Mouse (Mus musculus) CD4-positive, CD25-positive, alpha-beta regulatory T cell, adult 2 months (primary cell): Measurements from ENCODE around the gene Fmod.

Source experiments
- DNase-seq: peaks from one replicate; pipeline ENCODE4 v3.0.0-alpha.2; 2012; ENCODE audit warnings: low read depth, low spot score

Gene Fmod

GRCm38 (mm10) chr1:134096264-134096934 lies 59.3 kb downstream of the Fmod start:
- DNase-seq: peak; percentile 35

DNA sequence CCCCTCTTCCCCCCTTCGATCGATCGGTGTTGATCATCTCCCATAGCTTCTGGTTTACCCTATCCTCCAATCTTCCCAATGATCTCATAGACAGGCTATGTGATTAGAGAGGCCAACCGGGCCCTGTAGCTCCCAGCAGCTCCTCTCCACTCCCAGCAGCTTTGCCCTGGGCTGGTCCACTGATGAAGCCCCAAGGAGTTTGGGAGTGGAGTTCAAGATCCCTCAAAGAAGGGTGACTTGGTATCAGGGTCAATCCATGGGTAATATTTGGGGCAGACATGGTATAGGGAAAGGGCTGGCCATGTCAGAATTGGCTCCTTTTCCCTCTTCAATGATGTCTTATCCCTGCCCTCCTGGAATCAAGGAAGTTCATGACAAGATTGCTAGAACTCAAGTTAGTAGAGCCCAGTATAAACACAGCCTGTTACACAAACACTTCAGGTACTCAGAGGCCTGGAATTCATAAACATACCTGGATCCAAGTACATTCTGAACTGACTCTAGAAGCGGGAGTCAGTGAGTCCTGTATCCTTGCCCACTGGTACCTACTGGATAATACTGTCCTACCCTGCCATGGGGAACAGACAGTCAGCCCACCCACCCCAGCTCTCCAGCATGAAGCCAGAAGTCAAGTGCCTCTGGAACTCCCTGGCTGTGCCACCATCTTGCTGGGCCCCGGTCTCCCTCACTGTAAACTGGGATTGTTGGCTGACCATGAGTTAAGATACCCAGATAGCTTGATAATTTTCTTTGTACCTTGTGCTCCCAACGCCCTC lies 60.2 kb downstream of the Fmod start:
- DNase-seq: no peak
